Mouse (Mus musculus): Measurements from ENCODE around the gene Scgb2b18.
"Not testable (repeated sequence)": the region's sequence is repeated elsewhere in the genome, so short reads cannot be mapped to it uniquely, and the experiment has no call there.

The Scgb2b18 gene

GRCm38 (mm10) chr7:33173764-33174163, at the start of gene Scgb2b18:
Gene Scgb2b18 (minus strand): TSS chr7:33173864.
- DNase-seq, result not testable (repeated sequence)

- not testable (repeated sequence) for DNase-seq
Observed at GRCm38 (mm10) chr7:33185268-33185667, 11.6 kb upstream of the Scgb2b18 start, which contains the start of gene Scgb1b18. Gene Scgb1b18 (plus strand): TSS chr7:33185568.
